Mouse (Mus musculus) embryonic stem cell, embryonic (primary cell): ENCODE measurements around the gene Hunk.

Experiments
- CTCF ChIA-PET, 4 experiments: fragments of 300-600 bp in 2 of 4; fragments of 350-600 bp in 2 of 4; sonication (Branson Sonifier 250); formaldehyde crosslinking; loops; one replicate each; lab custom pipeline; 2022; ENCODE audit warnings: inconsistent platforms in 2 of 4; lab: Charles Lee
- POLR2A ChIA-PET, 4 experiments: fragments of 300-600 bp in 2 of 4; fragments of 350-600 bp in 2 of 4; sonication (Branson Sonifier 250); formaldehyde crosslinking; loops; one replicate each; lab custom pipeline; 2022; ENCODE audit warnings: antibody characterized with exemption in 4 of 4, inconsistent platforms in 1 of 4; lab: Charles Lee

Hunk gene

GRCm38 (mm10) chr16:90412096-90413082 lies 26.6 kb downstream of the Hunk start:
- POLR2A ChIA-PET = interaction anchor here in 2 of 4 experiments (0.7 to 1.3 kb wide), 2 partner anchors 24 to 27 kb away, joined by 3 read pairs; partner anchors contain the start of gene Hunk (in 1 of the 2)
- CTCF ChIA-PET = interaction anchor here in 2 of 4 experiments (0.6 to 0.7 kb wide), 2 partner anchors 16 to 1972 kb away, joined by 3 to 4 read pairs; no protein-coding TSS in a partner anchor

GRCm38 (mm10) chr16:90416621-90417020 lies 30.8 kb downstream of the Hunk start:
- ChIA-PET CTCF (interaction anchor here in 1 of 4 experiments (1.0 kb wide), 1 partner anchor 32 kb away, joined by 4 read pairs; no protein-coding TSS in a partner anchor), POLR2A (interaction anchor here (0.5 to 1.8 kb wide), 21 partner anchors 11 to 1489 kb away, joined by 3 to 10 read pairs (median 4); partner anchors contain the start of genes Hunk (in 2 of the 4) and Sod1 (in 1 of the 4))

- ChIA-PET CTCF (interaction anchor here in 2 of 4 experiments (0.6 to 0.8 kb wide), 3 partner anchors 18 to 39 kb away, joined by 4 to 5 read pairs (median 4); no protein-coding TSS in a partner anchor), POLR2A (interaction anchor here in 3 of 4 experiments (0.6 to 2.0 kb wide), 11 partner anchors 8 to 198 kb away, joined by 3 to 10 read pairs (median 3); partner anchors contain the start of genes Hunk (in 1 of the 3) and Sod1 (in 1 of the 3))
These were observed 32.8 kb downstream of the Hunk start for GRCm38 (mm10) chr16:90418661-90419060.

GRCm38 (mm10) chr16:90421145-90421544 lies 35.3 kb downstream of the Hunk start:
- ChIA-PET CTCF (interaction anchor here in 2 of 4 experiments (0.7 to 0.9 kb wide), 2 partner anchors 36 to 54 kb away, joined by 3 to 4 read pairs; no protein-coding TSS in a partner anchor), POLR2A (interaction anchor here in 3 of 4 experiments (0.6 to 3.7 kb wide), 9 partner anchors 11 to 1208 kb away, joined by 3 to 16 read pairs (median 3); partner anchors contain the start of gene Sod1 (in 2 of the 3))

GRCm38 (mm10) chr16:90421551-90421950 lies 35.7 kb downstream of the Hunk start:
- POLR2A ChIA-PET = interaction anchor here in 2 of 4 experiments (0.6 to 3.7 kb wide), 6 partner anchors 11 to 1208 kb away, joined by 3 to 16 read pairs (median 3); partner anchors contain the start of gene Sod1 (in 2 of the 2)
- CTCF ChIA-PET = no interaction called here

- ChIA-PET POLR2A (interaction anchor here in 1 of 4 experiments (3.7 kb wide), 1 partner anchor 10 kb away, joined by 16 read pairs; no protein-coding TSS in a partner anchor), CTCF (no interaction called here)
These were observed 36.3 kb downstream of the Hunk start for GRCm38 (mm10) chr16:90422108-90422529.

GRCm38 (mm10) chr16:90423898-90424297 lies 38.1 kb downstream of the Hunk start:
- CTCF ChIA-PET = no interaction called here
- POLR2A ChIA-PET = interaction anchor here in 1 of 4 experiments (1.2 to 3.7 kb wide), 3 partner anchors 8 to 23 kb away, joined by 3 to 16 read pairs (median 5); no protein-coding TSS in a partner anchor

- ChIA-PET POLR2A (interaction anchor here in 1 of 4 experiments (1.2 to 1.9 kb wide), 2 partner anchors 15 to 24 kb away, joined by 3 to 5 read pairs; no protein-coding TSS in a partner anchor), CTCF (no interaction called here)
These were observed 38.6 kb downstream of the Hunk start for GRCm38 (mm10) chr16:90424391-90424790.

- ChIA-PET CTCF (interaction anchor here in 1 of 4 experiments (0.7 kb wide), 1 partner anchor 26 kb away, joined by 3 read pairs; no protein-coding TSS in a partner anchor), POLR2A (interaction anchor here in 1 of 4 experiments (0.6 to 0.9 kb wide), 2 partner anchors 15 to 1115 kb away, joined by 3 read pairs; no protein-coding TSS in a partner anchor)
These were observed 40.4 kb downstream of the Hunk start for GRCm38 (mm10) chr16:90426234-90426633.

GRCm38 (mm10) chr16:90427838-90428630 lies 42.2 kb downstream of the Hunk start:
- CTCF ChIA-PET = interaction anchor here in 2 of 4 experiments (0.5 to 1.6 kb wide), 2 partner anchors 16 to 41 kb away, joined by 3 to 4 read pairs; no protein-coding TSS in a partner anchor
- POLR2A ChIA-PET = interaction anchor here in 2 of 4 experiments (0.8 to 1.4 kb wide), 3 partner anchors 9 to 12 kb away, joined by 3 to 5 read pairs (median 3); no protein-coding TSS in a partner anchor

GRCm38 (mm10) chr16:90433551-90433950 lies 47.7 kb downstream of the Hunk start:
- POLR2A ChIA-PET = interaction anchor here in 2 of 4 experiments (0.6 to 3.0 kb wide), 12 partner anchors 11 to 213 kb away, joined by 3 to 16 read pairs (median 3); partner anchors contain the start of genes Hunk (in 2 of the 2) and Sod1 (in 1 of the 2)
- CTCF ChIA-PET = interaction anchor here in 3 of 4 experiments (0.5 to 1.3 kb wide), 4 partner anchors 28 to 92 kb away, joined by 3 read pairs; no protein-coding TSS in a partner anchor

GRCm38 (mm10) chr16:90435231-90435630 lies 49.4 kb downstream of the Hunk start:
- ChIA-PET POLR2A (interaction anchor here in 2 of 4 experiments (0.5 to 1.4 kb wide), 2 partner anchors 49 to 613 kb away, joined by 4 read pairs; partner anchors contain the start of gene Hunk (in 1 of the 2)), CTCF (no interaction called here)

GRCm38 (mm10) chr16:90437276-90437675 lies 51.5 kb downstream of the Hunk start:
- CTCF ChIA-PET = interaction anchor here in 1 of 4 experiments (0.6 to 1.9 kb wide), 3 partner anchors 51 to 125 kb away, joined by 3 to 6 read pairs (median 4); partner anchors contain the start of gene Hunk

GRCm38 (mm10) chr16:90439493-90439892 lies 53.7 kb downstream of the Hunk start:
- POLR2A ChIA-PET = interaction anchor here in 2 of 4 experiments (0.5 to 0.8 kb wide), 2 partner anchors 34 to 220 kb away, joined by 4 read pairs; no protein-coding TSS in a partner anchor
- CTCF ChIA-PET = no interaction called here

More at GRCm38 (mm10) chr16:90437276-90437675, 51.5 kb downstream of the Hunk start:
- POLR2A ChIA-PET = interaction anchor here (0.6 to 2.0 kb wide), 20 partner anchors 9 to 1283 kb away, joined by 3 to 10 read pairs (median 4); partner anchors contain the start of gene Hunk (in 2 of the 4)

- ChIA-PET POLR2A (interaction anchor here in 3 of 4 experiments (0.6 to 1.2 kb wide), 7 partner anchors 9 to 394 kb away, joined by 3 to 5 read pairs (median 3); partner anchors contain the start of gene Hunk (in 1 of the 3)), CTCF (interaction anchor here in 2 of 4 experiments (1.2 to 1.4 kb wide), 2 partner anchors 43 to 61 kb away, joined by 3 to 4 read pairs; no protein-coding TSS in a partner anchor)
These were observed 54.8 kb downstream of the Hunk start for GRCm38 (mm10) chr16:90440654-90441053.

GRCm38 (mm10) chr16:90442991-90443390 lies 57.2 kb downstream of the Hunk start:
- POLR2A ChIA-PET = interaction anchor here in 1 of 4 experiments (0.5 kb wide), 1 partner anchor 223 kb away, joined by 3 read pairs; no protein-coding TSS in a partner anchor
- CTCF ChIA-PET = interaction anchor here in 2 of 4 experiments (0.5 to 0.6 kb wide), 2 partner anchors 57 to 681 kb away, joined by 4 read pairs; no protein-coding TSS in a partner anchor
